Mouse (Mus musculus): ENCODE measurements around the gene Mrps12.

Gene Mrps12

DNA sequence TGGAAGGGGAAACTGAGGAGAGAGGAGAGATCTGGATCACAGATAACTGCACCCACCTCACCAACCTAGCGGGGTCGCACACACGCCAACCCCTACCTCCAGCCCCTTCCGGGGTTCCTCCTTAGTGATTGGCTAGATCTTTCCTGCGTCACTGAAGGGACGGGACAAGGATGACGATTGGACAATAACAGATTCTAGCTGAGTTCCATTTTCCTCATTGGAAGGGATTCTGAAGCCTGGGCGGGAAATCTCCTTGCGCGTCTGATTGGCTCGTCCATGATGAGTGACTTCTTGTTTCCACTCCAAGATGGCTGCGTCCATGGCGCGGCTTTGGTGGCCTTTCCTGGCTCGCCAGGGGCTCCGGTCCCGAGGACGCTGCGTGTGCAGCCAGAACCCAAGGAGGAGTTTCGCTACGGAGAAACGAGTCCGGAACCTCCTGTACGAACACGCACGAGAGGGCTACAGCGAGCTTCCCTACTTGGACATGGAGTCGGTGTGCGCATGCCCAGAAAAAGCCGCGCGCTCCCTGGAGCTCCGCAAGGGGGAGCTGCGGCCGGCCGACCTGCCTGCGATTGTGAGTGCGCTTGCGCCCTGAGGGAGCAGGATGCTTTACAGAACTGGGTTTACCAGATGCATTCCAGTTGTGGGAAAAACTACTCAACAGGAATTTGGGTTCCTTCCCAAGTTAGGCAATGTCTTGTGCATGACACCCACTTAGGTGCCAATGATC, at the start of gene Mrps12, which contains the start of gene Sars2:
TSS of gene Mrps12 (minus strand) at position 112 of the 730 bp plus-strand sequence.
TSS of gene Sars2 (plus strand) at position 284 of the 730 bp plus-strand sequence.
- peak; percentile 96 for DNase-seq

DNA sequence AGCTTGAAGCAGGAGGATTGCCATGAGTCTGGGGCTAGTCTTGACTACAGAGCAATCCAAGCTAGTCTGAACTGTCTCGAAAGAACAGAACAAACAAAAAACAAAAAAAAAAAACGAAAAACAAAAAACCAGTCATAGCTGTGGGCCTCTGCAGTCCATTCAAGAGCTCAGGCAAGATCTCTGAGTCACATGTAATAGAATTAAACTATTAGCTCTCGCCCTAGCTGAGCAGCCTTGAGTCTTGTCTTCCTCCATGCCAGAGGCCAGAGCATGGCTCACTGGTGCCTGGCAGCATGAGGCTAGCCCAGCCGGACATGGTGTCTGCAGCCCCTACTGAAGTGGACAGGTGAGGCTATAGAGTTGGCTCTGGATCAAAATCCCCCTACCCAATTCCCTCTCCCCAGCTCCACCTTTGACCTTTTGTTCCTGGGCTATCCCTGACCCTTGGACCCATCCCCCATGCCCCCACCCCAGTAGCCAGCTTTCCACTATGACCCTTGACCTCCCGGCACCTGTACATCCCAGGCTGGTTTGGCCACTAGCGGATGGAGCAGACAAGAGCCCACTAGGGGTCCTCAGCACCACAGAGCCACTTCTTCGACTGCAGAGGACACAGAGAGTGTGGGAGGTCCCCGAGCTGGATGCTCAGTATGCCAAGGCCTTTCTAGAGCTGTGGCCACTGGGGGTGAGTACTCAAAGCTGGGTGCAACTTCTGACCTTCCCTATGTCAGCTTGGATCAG, 48.6 kb upstream of the Mrps12 start:
- DNase-seq: no peak

DNA sequence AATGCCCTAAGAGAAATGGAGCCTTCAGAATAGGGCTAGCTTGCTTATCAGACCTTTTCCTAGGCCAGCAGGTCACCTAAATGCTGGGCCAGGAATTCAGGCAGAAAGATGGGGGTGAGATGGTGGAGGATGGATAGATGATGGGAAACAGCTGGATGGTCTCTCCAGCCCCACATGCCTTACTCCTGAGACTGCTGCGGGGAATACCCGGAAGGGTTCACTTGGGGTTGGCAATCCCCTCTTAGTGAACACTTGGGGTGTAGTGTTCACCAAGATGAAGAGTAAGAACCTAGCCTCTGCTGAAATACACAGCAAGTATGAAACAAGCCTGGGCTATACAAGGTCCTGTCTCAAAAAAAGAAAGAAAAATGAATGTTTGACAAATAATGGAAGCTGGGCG, 47.6 kb upstream of the Mrps12 start:
- DNase-seq: no peak

- DNase-seq: peak; percentile 81
Measured at GRCm38 (mm10) chr7:28788307-28789195, 46.9 kb upstream of the Mrps12 start, which contains the start of gene Rinl. Gene Rinl, plus strand, starts transcription at chr7:28788969.

DNA sequence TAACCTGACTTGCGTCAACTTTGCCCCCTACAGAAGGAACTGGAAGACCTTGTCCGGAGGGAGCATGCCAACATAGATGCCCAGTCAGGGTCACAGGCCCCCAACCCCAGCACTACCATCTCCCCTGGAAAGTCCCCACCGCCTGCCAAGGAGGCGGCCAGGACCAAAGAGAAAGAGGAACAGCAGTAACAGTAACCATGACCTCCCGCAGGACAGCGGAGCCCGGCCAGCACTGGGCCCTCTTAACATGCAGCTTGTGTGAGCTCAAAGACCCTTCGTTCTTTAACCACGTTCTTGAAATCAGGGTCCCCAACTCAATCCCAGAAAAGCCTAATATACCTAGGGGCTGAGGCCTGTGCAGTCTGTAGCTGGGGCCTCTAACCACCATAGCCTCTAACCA, 46.3 kb upstream of the Mrps12 start:
- no peak for DNase-seq

GRCm38 (mm10) chr7:28785161-28785560, 43.5 kb upstream of the Mrps12 start:
- DNase-seq: peak; percentile 58

DNA sequence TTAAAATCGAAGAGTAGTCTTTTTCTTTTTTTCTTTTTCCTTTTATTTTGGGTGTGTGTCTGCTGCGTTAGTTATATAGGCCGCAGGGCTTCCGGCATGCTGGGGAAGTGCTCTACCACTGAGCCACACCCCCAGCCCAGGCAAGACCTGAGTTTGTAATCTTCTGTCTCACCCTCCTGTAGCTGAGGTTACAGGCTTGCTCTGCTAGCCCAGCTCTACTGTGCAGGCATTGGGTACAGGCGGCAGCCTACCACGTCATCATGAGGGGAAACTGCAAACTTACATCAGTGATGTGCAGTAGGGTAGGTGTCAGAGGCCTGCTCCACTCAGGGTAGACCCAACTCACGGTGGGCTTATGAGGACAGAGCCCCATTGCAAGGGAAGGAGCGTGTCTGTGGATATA, 39.6 kb upstream of the Mrps12 start:
- peak; percentile 86 for DNase-seq

- no peak for DNase-seq
Measured at GRCm38 (mm10) chr7:28780857-28781256, 39.2 kb upstream of the Mrps12 start.

- DNase-seq: peak; percentile 94
Measured at GRCm38 (mm10) chr7:28780067-28780658, 38.5 kb upstream of the Mrps12 start.

- DNase-seq: no peak
Measured at GRCm38 (mm10) chr7:28778825-28779224, 37.2 kb upstream of the Mrps12 start.

- DNase-seq: no peak
Measured at GRCm38 (mm10) chr7:28775129-28775528, 33.5 kb upstream of the Mrps12 start.

DNA sequence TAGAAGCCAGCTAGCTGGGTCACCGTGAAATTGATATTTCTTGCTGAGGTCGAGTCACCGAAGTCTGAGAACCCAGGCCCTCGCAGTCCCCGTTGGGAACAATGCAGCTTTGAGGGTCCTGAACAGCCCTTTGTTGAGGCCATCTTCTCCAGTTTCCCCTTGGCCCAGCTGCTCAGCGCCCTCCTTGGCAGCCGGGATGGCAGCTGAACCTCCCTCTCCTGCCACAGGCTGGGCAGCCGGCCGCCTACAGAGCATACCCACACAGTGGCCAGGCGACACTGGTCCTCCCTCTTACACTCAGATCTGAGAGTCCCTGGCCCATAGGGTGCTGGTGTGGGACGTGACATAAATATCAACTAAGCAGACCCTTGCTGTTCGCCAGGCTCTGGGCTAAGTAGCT, 32.5 kb upstream of the Mrps12 start:
- no peak for DNase-seq

GRCm38 (mm10) chr7:28773163-28773562, 31.5 kb upstream of the Mrps12 start:
- no peak for DNase-seq

DNA sequence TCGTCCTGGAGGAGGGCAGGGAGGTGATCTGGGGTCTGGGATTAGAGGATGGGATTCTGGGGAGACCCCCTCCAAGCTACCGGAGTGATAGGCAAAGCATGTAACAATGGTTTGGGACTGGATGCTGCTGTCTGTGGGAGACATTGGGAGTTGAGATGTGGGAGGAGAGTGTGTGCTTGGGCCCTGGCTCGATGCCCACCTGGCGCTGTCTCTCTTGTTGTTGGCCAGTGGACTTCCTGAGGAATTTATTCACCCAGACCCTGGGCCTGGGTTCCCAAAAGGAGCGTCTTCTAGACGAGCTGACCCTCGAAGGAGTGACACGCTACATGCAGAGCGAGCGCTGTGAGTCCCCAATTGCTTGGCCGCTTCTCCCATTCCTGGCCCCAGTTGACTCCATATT, 30.2 kb upstream of the Mrps12 start:
- DNase-seq: no peak

DNA sequence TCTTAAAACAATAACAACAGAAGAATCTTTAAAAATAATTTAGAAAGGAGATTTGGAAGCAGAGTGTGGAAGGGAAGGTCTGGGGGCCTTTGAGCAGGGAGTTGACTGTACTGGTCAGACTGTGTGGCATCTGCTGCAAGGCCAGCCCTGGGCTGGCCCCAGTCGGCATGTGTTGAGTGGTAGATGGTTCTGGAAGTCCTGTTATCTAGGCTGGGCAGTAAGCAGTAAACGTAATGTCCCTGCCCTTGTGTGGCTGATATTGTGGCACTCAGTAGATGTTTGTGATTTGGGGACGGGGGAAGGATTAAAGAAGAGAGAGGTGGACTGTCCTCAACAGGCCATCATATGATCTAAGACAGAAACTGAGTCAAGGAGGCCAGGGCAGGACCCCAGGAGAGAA, 28.7 kb upstream of the Mrps12 start:
- DNase-seq: no peak

- DNase-seq: no peak
Measured at GRCm38 (mm10) chr7:28769414-28769958, 27.9 kb upstream of the Mrps12 start.

DNA sequence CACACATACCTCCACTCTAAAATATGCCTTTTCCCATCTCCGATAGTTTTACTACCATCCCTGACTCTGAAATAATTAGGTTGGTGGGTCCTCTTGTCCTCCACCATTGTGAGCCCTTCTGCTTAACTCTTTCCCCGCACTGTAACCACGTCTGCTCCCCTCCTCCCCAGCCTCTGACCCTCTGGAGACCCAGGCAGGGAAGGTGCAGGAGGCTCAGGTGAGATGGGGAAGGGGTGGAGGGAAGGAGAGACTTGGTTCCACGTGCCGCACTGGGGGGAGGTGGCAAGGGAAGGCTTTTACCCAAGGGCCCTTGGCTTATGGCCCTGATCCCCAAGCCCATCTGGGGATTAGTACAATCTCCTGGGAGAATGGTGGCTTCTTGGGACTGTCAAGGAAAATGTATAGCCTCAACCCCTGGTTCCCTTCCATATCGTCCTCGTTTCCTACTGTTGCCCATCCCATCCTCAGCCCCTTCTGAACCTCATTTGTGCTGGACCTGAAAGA, 25.9 kb upstream of the Mrps12 start, which contains the start of gene Nfkbib:
TSS of gene Nfkbib (minus strand) at position 51 of the 504 bp plus-strand sequence.
- DNase-seq: no peak

GRCm38 (mm10) chr7:28766910-28767309, 25.3 kb upstream of the Mrps12 start:
- DNase-seq: no peak

DNA sequence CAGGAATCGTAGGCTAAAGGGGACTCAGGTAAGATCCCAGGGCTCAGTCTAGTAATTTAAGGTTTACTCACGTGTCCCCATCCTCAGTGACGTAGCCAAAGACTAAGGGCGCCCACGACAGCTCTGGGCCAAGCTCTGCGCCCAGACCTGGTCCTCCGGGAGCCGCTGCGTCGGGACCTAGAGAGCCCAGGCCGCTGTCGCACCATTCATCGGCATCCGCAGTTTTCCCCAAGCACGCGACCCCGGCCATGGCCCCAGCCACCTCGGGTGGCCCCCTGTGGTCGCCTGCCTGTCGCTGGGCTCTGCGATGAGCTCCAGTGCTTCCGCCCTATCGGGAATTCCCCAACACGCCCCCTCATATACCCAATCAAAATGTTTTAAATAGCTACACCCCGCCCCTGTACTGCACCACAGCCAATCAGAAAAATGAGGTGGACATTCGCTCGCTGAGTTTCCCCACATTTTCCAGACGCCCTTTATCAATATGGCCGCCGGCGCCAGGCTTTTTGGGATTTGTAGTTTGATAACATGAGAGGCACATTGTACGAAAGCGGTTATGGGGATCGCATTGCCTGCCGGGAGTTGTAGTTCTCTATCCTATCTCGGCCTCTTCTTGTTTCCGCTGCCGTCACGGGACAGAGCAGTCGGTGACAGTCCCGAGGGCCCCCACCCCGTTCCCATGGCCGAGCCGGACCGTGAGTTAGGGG, 24.7 kb upstream of the Mrps12 start, which contains the start of gene Sirt2:
TSS of gene Sirt2 (plus strand) at position 563 of the 707 bp plus-strand sequence.
- DNase-seq: peak; percentile 96

GRCm38 (mm10) chr7:28765211-28765610, 23.6 kb upstream of the Mrps12 start:
- no peak for DNase-seq

GRCm38 (mm10) chr7:28761907-28762306, 20.3 kb upstream of the Mrps12 start:
- no peak for DNase-seq

Measured in thymus, postnatal 25 days (tissue).